Mouse (Mus musculus) kidney, adult 2 months (tissue): ENCODE data around the gene Acta1. TPM values are rescaled to one million over a fixed set of nuclear protein-coding genes. Genes with fewer than 3 reads are reported as not detected.

Experiments used
- DNase-seq: peaks from one replicate; pipeline ENCODE4 v3.0.0; 2021
- H3K27ac ChIP-seq: fragments of 200-500 bp; 2 replicates; pipeline ENCODE4 v1.5.1; 2012; ENCODE audit warnings: low read depth, low read length, control low read depth, inconsistent platforms; ENCODE audit not compliant: insufficient read depth
- H3K27me3 ChIP-seq: fragments of 200-500 bp; replicated peaks from 2 replicates; pipeline ENCODE4 v1.6.1; 2012; ENCODE audit warnings: mild to moderate bottlenecking, moderate library complexity, low read length, inconsistent platforms; ENCODE audit not compliant: control insufficient read depth, insufficient read depth
- H3K36me3 ChIP-seq: fragments of 200-500 bp; 2 replicates; pipeline ENCODE4 v1.6.1; 2012; ENCODE audit warnings: mild to moderate bottlenecking, moderate library complexity, low read length, inconsistent platforms; ENCODE audit not compliant: control insufficient read depth, insufficient read depth
- H3K4me1 ChIP-seq: fragments of 200-500 bp; 2 replicates; pipeline ENCODE4 v1.6.1; 2011; ENCODE audit warnings: low read length; ENCODE audit not compliant: control insufficient read depth, insufficient read depth
- H3K4me3 ChIP-seq: fragments of 200-500 bp; 2 replicates; pipeline ENCODE4 v1.5.1; 2011; ENCODE audit warnings: mild to moderate bottlenecking, low read depth, low read length, control low read depth; ENCODE audit not compliant: insufficient read depth
- CTCF ChIP-seq: fragments of 200-500 bp; conservative IDR thresholded peaks from 2 replicates; pipeline ENCODE4 v1.5.1; 2011; ENCODE audit warnings: low read depth, mild to moderate bottlenecking, control low read depth, low read length, moderate library complexity, mixed read lengths; ENCODE audit not compliant: insufficient read depth, insufficient read length
- POLR2A ChIP-seq: fragments of 200-500 bp; IDR thresholded peaks from one replicate; pipeline ENCODE4 v1.6.1; 2011; ENCODE audit warnings: low read depth, low read length, control low read depth
- WGBS: fragments of 180-500 bp; shearing (Covaris S2); methylation state at CpG from one replicate; pipeline ENCODE4 v1.1.7; 2018; 5-methylcytosine and 5-hydroxymethylcytosine counted together
- polyA plus RNA-seq: library from polyadenylated mRNA; depleted of rRNA; stranded (reverse); fragments of >200 nt; gene quantifications from 2 replicates; pipeline ENCODE4 v1.2.3, GENCODE M21; 2012; rRNA removed

Acta1 gene
- polyA plus RNA-seq: 1.3 and 665 TPM in 2 replicates

DNA sequence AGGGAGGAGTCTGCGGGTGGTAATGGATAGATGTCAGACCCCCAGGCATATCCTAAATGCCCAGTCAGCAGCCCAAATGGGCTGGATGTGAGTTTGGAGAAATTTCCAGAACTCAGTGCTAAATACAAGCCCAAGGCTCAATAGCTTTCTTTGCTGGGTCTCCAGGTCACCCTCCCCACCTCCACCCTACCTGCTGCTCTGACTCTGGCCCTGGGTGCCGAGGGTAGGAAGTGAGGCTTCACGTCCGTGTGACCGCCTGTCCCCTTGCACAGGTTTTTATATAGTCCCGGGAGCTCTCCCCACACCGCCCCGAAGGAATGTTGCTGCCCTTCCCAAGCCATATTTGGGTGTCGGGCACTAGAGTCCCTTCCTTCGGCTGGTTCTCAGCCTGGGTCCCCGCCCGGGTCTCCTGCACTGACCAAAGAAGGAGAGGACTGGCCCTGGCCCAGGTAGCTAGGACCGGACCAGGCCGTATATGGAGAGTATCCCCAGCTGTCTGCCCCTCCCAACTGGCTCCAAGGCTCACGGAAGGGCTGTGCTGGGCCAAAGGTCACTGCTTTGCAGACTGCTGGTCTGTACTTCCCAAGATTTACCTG lies at the start of gene Acta1:
TSS of gene Acta1 (minus strand) at position 250 of the 596 bp plus-strand sequence.
- no peak for TF ChIP-seq CTCF
- no peak for TF ChIP-seq POLR2A
- no peak for DNase-seq
- H3K4me1 ChIP-seq: no peaks in the 10 kb centered on the region
- no peaks in the 10 kb centered on the region for H3K36me3 ChIP-seq
- H3K27me3 ChIP-seq: no peaks in the 10 kb centered on the region; the same call in 1 of the 2 replicates
- no peak within 1 kb of the TSS for H3K27ac ChIP-seq
- WGBS: 17% methylated on average over 15 of the region's 15 CpGs
- H3K4me3 ChIP-seq: no peak within 1 kb of the TSS

DNA sequence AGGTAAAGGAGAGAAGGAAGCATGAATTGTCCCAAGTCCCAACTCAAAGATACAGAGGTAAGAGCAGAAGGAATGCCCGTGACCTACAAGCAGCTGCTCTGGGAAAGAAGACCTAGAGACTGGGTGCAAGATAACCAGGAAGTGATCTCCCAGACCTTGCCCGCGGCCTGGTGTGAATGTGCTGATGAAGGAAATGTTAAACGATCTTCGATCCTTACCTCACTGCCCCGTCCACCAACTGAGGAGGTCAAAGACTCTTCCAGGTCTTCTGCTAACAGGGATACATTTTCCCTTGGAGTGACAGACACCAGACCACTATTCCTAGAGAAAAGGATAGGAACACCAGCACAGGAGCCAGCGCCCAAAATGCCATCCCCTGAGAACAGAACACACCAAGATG lies 34.5 kb upstream of the Acta1 start:
- Histone ChIP-seq H3K36me3 (no peaks in the 10 kb centered on the region; the same call in 1 of the 2 replicates), H3K27me3 (no peaks in the 10 kb centered on the region), H3K4me1 (no peaks in the 10 kb centered on the region), H3K4me3 (no peak overlapping the region), H3K27ac (no peak overlapping the region)
- TF ChIP-seq CTCF: no peak
- TF ChIP-seq POLR2A: no peak
- DNase-seq: peak; percentile 15
- 78% methylated on average over 7 of the region's 7 CpGs for WGBS

DNA sequence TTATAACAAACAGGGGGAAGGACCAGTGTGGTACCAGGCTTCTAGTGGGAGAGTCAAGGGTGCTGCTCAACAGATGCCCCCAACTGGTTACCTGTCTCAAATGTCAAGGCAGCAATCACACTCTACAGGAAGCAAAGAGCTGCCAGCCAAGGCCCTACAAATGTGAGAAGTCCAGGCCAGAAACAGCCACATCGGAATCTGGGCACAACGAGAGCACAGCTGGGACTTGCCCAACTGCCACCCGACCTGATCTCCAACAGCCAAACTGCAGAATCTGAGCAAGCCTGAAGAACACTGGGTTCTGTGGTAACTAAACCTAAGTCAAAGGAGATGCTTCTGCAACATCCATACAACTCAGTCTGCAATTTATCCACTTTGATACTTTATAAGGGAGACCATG lies 31.1 kb upstream of the Acta1 start:
- TF ChIP-seq CTCF: no peak
- no peak for TF ChIP-seq POLR2A
- no peak for DNase-seq
- no peaks in the 10 kb centered on the region for H3K27me3 ChIP-seq
- no peaks in the 10 kb centered on the region; the same call in 1 of the 2 replicates for H3K36me3 ChIP-seq
- H3K4me1 ChIP-seq: no peaks in the 10 kb centered on the region
- no peak overlapping the region for H3K4me3 ChIP-seq
- 98% methylated on average over 3 of the region's 3 CpGs for WGBS
- H3K27ac ChIP-seq: no peak overlapping the region

DNA sequence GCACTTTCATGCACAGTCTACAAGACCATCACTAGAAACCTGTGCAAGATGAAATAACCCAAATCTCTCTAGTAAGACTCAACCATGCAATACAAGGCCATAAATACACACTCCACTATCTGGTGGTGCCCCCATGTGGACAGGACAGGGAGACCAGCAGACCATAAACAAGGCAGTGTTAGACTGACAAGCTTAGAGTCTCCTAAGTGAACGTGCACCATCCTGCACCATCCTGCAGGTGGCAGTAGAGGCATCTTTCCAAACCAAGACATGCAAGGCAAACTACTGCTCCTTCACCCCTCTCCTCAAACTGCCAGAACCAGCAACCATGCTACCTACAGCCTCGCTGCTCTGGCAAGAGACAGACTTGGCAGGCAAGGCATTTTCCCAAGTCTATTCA lies 30.2 kb upstream of the Acta1 start:
- TF ChIP-seq POLR2A (no peak), CTCF (peak; percentile 99; the same call in 1 of the 2 replicates)
- Histone ChIP-seq H3K27ac (no peak overlapping the region), H3K4me1 (no peaks in the 10 kb centered on the region), H3K27me3 (no peaks in the 10 kb centered on the region), H3K4me3 (no peak overlapping the region), H3K36me3 (no peaks in the 10 kb centered on the region)
- 10% methylated on average over 2 of the region's 2 CpGs for WGBS
- DNase-seq: peak; percentile 89

DNA sequence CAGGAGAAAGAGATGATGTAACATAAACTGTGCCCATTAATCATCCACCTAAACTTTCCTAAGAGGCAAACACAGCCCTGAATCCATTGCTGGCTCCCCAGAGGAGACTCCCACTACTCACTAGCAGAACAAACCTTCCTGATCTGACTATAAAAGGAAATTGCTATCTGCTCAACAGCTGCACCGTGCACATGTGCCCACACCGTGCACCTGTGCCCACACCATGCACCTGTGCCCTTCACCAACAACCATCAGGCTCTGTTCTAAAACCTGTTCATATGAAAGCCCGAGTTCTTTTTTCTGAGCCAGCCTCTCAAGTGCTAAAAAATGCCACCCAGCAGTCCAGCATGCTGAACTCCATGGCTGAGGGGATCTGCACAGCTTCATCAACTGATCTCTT lies 20.1 kb upstream of the Acta1 start:
- WGBS: 100% methylated on average over 3 of the region's 3 CpGs
- Histone ChIP-seq H3K4me1 (no peaks in the 10 kb centered on the region), H3K27me3 (no peaks in the 10 kb centered on the region), H3K36me3 (peaks cover 1% of the 10 kb centered on the region), H3K4me3 (no peak overlapping the region), H3K27ac (no peak overlapping the region)
- DNase-seq: no peak
- TF ChIP-seq CTCF: no peak
- no peak for TF ChIP-seq POLR2A

DNA sequence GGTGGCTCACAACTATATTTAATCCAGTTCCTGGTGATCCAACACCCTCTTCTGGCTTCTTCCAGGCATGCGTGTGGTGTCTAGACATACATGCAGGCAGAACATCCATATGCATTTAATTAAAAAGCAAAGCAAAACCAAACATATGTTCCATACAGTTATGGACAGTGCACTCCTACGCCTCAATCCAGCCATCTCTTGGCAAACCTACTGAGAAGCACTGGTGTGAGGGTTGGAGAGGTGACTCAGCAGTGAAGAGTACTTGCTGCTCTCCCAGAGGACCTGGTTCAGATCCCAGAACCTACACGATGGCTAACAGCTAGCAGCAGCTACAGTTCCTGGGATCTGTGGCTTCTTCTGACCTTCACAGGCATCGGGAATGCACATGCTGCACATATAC lies 17.7 kb upstream of the Acta1 start:
- TF ChIP-seq CTCF (no peak), POLR2A (no peak)
- H3K36me3 ChIP-seq: peaks cover 1% of the 10 kb centered on the region

DNA sequence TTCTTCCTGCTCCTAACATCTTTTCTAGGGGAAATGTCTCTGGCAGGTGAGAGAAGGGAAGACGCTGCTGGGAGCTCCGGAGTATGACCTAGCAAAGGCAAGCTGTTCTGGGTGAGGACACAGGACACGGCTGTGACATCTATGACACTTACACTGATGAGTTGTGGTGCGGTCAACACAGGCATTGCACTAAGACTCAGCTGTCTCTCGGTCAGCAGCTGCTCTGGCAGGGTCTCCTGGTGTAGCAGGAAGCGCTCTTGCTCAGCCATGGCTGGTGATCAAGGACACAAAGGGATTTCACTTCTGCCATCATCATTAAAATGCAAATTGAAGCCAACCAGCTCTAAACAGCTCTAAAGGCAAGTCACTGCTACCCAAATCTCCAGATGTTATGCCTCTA lies 13.1 kb upstream of the Acta1 start:
- no peak for DNase-seq
- Histone ChIP-seq H3K4me1 (no peaks in the 10 kb centered on the region), H3K27ac (no peak overlapping the region), H3K4me3 (no peak overlapping the region), H3K36me3 (no peaks in the 10 kb centered on the region; the same call in 1 of the 2 replicates), H3K27me3 (no peaks in the 10 kb centered on the region)
- 95% methylated on average over 6 of the region's 6 CpGs for WGBS
- TF ChIP-seq CTCF: no peak

More for the DNA sequence above, 17.7 kb upstream of the Acta1 start:
- Histone ChIP-seq H3K27me3 (no peaks in the 10 kb centered on the region), H3K27ac (no peak overlapping the region), H3K4me3 (no peak overlapping the region), H3K4me1 (no peaks in the 10 kb centered on the region)
- WGBS: 97% methylated on average over 4 of the region's 4 CpGs
- no peak for DNase-seq
